Mouse (Mus musculus) hematopoietic stem cell, adult 5-6 weeks (primary cell): ENCODE measurements at regions not wholly inside any gene's neighbourhood (a gene's known extent, or its start where the extent isn't known, plus 50 kb on each side); places are given as distances from the start of the nearest gene placed in this dataset.
"Not testable (repeated sequence)": the region's sequence is repeated elsewhere in the genome, so short reads cannot be mapped to it uniquely, and the experiment has no call there.

Source experiments
- ATAC-seq, 2 experiments: fragments of 125-278 bp in 1 of 2; replicated peaks in 1 of 2; 2 replicates each; pipeline ENCODE4 v1.8.0; 2016 to 2017; ENCODE audit warnings: inconsistent platforms in 2 of 2, mild to moderate bottlenecking in 2 of 2, moderate number of reproducible peaks in 2 of 2, low read depth in 1 of 2, moderate TSS enrichment in 1 of 2; ENCODE audit not compliant: low FRiP score in 2 of 2, poor library complexity in 2 of 2, severe bottlenecking in 2 of 2, insufficient read depth in 1 of 2, low TSS enrichment in 1 of 2

DNA sequence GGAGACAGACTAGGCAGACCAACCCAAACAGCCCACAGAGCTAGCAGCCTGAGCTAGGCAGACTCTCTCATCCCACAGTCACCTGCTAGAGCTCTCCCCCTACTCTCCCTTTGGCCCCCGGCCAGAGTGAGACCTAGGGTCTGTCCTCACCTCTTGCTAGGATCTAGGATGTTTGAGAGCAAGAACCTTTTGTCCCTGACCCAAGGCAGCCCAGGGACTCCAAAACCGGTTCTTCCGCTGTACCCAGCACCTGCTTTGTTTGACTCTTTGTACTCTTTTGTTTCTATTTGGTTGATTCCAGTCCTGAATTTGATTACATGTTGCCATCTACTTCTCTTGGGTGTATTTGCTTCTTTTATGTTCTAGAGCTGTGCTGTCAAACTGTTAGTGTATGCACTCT is 75.3 kb downstream of the H60c start:
- ATAC-seq = no peak

DNA sequence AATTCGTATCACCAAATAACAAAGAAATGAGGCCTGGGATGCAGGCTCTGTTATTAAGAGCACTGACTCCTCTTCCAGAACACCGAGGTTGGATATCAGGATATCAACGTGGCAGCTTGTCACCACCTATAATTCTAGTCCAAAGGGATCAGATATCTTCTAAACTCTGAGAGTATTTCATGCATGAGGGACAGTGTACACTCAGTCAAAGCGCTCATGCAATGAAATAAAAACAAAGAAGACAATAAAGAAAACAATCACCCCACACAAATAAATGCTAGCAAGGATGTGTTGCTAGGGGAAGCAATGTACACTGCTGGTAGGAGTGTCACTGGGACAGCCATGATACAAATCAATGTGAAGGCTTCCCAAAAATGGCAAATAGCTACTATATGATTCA is 79.2 kb downstream of the H60c start:
- ATAC-seq = no peak

DNA sequence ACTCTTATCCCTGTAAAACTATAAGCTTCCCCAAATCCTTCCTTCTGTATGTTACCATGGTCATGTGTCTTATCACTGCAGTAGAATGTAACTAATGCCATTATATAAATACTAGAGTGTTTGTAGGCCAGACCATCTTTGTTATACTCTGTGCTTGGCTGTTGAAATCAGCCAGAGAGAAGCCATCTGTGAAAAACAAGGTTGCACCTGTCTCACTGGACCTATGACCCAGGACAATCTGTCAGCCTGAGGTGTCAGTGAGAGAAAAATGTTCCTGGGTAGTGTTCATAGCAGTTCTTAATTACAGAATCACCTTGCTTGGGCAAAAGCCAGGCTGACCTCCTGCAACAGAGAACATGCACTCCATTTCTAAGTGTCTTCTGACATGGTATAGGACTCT is 87.5 kb downstream of the H60c start:
- no peak for ATAC-seq

GRCm38 (mm10) chr10:3173601-3174000 is 94.0 kb downstream of the H60c start:
- ATAC-seq = no peak

DNA sequence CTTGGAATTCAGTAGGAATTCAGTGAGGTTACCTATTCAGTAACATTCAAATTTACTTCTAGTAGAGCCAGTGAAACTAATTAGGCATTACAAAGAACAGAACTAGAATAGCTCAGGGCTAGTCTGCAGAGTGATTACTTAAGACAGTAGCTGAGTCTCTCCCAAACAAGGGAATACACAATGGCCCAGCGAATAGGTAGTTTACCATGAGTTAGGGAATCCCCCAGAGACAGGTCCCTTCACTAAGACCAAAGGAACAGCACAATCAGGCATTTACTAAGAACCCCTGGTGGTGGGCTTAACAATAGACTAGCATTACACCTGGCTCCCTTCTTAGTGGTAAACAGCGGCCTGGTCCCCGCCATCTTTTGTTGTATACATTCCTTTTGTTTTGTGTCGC is 94.6 kb downstream of the H60c start:
- not testable (repeated sequence) for ATAC-seq

- no peak for ATAC-seq
Observed at GRCm38 (mm10) chr10:3172257-3172656, 95.3 kb downstream of the H60c start.

DNA sequence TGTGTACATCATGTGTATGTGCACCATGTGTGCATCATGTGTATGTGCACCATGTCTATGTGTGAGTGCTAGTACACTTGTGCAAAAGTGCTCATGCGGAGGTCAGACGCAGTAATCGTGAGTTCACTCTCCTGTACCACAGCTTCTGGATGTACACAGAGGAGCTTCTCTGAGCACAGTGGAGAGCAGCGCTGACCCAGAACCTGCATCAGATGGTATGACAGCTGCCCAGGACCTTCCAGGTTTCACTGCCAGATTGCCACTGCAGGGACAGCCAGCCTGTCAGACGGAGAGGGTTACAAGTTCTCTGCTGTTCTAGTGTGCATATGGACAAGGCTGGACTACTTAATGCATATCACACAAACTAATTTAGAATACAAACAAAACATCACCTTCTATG is 96.2 kb downstream of the H60c start:
- no peak for ATAC-seq

- no peak for ATAC-seq
Observed at GRCm38 (mm10) chr10:3155542-3155941, 112.0 kb downstream of the H60c start.

- ATAC-seq = peak; percentile 76 to 87
Observed at GRCm38 (mm10) chr10:3148171-3148570, 119.4 kb downstream of the H60c start.

DNA sequence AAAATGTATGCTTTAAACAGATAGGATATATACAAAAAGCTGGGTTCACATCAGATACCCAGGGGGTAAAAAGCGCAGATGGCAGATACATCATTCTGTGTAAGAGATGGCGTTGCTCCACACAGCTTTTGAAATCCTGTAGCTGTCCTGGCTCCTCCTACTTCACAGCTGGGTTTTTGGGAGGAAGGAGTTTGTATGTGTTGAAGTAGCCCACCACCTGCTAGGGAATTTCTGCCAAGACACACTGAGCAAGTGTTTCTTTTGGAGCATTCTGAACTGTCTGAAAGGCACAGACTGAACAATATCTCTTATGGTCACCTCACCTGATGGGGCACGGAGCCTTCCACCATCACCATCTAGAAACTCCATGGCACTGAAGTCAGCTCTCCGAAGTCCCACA is 128.3 kb downstream of the H60c start:
- no peak for ATAC-seq

- ATAC-seq = no peak
Observed at GRCm38 (mm10) chr10:3127491-3127890, 140.1 kb downstream of the H60c start.

DNA sequence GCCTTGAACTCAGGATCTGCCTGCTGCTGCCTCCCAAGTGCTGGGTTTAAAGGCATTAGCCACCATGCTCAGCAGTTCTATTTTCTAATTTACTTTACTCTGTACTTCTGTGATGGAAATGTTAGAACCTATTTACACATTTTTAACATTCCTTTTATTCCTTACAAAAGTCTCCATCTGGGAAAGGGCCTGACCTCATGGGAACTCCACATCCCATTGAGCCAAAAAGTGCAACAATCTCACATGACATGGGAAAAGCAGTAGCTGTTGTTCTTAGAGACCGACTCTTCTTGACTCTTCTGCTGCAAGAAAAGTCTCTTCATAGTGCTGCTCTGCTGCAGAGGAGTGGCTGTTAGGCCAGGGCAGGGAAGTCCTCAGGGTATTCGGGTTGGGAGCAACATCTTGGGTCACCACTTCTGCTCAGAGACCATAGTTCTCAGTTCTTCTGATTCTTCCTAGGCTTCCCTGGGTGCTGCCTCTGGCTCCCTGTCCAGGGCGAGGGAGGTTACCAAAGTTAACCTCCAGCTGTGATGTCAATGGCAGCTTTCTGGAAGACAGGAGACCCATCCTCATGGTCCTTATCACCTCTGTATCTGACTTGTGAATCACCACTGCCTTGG is 150.0 kb downstream of the H60c start:
- ATAC-seq = no peak

GRCm38 (mm10) chr10:3114421-3114820 is 153.2 kb downstream of the H60c start:
- not testable (repeated sequence) for ATAC-seq

GRCm38 (mm10) chr10:3107955-3108354 is 159.6 kb downstream of the H60c start:
- ATAC-seq = not testable (repeated sequence)
